Mouse (Mus musculus) spleen, postnatal 36 days (tissue): ENCODE data around the gene Ubac2.
"Not testable (repeated sequence)": the region's sequence is repeated elsewhere in the genome, so short reads cannot be mapped to it uniquely, and the experiment has no call there.

Experiments used
- DNase-seq, 2 experiments: peaks; one replicate each; pipeline ENCODE4 v3.0.0; 2022; ENCODE audit warnings: low spot score in 2 of 2, mixed read lengths in 1 of 2

Gene Ubac2

GRCm38 (mm10) chr14:122038874-122039647 lies 160.6 kb downstream of the Ubac2 start:
- peak in 1 of 2 experiments; percentile 24 for DNase-seq

GRCm38 (mm10) chr14:122041413-122041825 lies 163.0 kb downstream of the Ubac2 start:
- no peak for DNase-seq

- no peak for DNase-seq
Measured at GRCm38 (mm10) chr14:122042142-122042694, 163.8 kb downstream of the Ubac2 start.

- DNase-seq: no peak
Measured at GRCm38 (mm10) chr14:122047784-122048183, 169.4 kb downstream of the Ubac2 start.

GRCm38 (mm10) chr14:122048816-122049215 lies 170.4 kb downstream of the Ubac2 start:
- DNase-seq: no peak

GRCm38 (mm10) chr14:122052896-122053635 lies 174.6 kb downstream of the Ubac2 start:
- DNase-seq: peak; percentile 77 to 86

GRCm38 (mm10) chr14:122056871-122057270 lies 178.5 kb downstream of the Ubac2 start:
- DNase-seq: peak in 1 of 2 experiments; percentile 47

- DNase-seq: peak; percentile 49 to 59
Measured at GRCm38 (mm10) chr14:122057941-122058346, 179.5 kb downstream of the Ubac2 start.

GRCm38 (mm10) chr14:122060642-122061041 lies 182.2 kb downstream of the Ubac2 start:
- DNase-seq: peak; percentile 90 to 94

- no peak for DNase-seq
Measured at GRCm38 (mm10) chr14:122061376-122061775, 183.0 kb downstream of the Ubac2 start.

GRCm38 (mm10) chr14:122062411-122063090 lies 184.1 kb downstream of the Ubac2 start:
- peak in 1 of 2 experiments; percentile 41 for DNase-seq

GRCm38 (mm10) chr14:122063599-122063998 lies 185.2 kb downstream of the Ubac2 start:
- peak; percentile 74 to 84 for DNase-seq

GRCm38 (mm10) chr14:122064519-122064918 lies 186.1 kb downstream of the Ubac2 start:
- peak; percentile 71 to 80 for DNase-seq

- peak; percentile 80 to 85 for DNase-seq
Measured at GRCm38 (mm10) chr14:122066243-122066642, 187.8 kb downstream of the Ubac2 start.

GRCm38 (mm10) chr14:122068036-122068435 lies 189.6 kb downstream of the Ubac2 start:
- not testable (repeated sequence) for DNase-seq

- DNase-seq: no peak
Measured at GRCm38 (mm10) chr14:122068801-122069695, 190.6 kb downstream of the Ubac2 start.

- DNase-seq: no peak
Measured at GRCm38 (mm10) chr14:122069948-122070347, 191.5 kb downstream of the Ubac2 start.
